13 mouse cellular contexts compared by ENCODE assay signal in genomic region chr13:41267827-41268408, GRCm38 (mm10). TPM values are rescaled to one million over a fixed set of nuclear protein-coding genes. Genes with fewer than 3 reads are reported as not detected.
A peak's percentile ranks its signal among the peaks of the same experiment; 100 is the strongest.
DNase-seq lines count a peak whose midpoint lies in the region; ATAC-seq and TF ChIP-seq lines count a peak whose summit lies in the region.
"Had no signal": no experiment of that assay in that cellular context is flagged by ENCODE, and none has a peak within 500 bp of the region (broad histone marks: within the 10 kb centered on the region; RNA-seq: fewer than 3 reads in every experiment).

No protein-coding gene starts in this region.

- H3K4me1 ChIP-seq in heart, adult 2 months (ENCODE audit: control insufficient read depth, insufficient read depth, low read length): no peaks in the 10 kb centered on the region
- H3K4me1 ChIP-seq in lung, embryonic 15.5 days: peaks cover 11% of the 10 kb centered on the region
- H3K4me1 ChIP-seq in neural tube, embryonic 14.5 days (ENCODE audit: control insufficient read depth, insufficient read depth, low read length): no peaks in the 10 kb centered on the region

- TF ChIP-seq CTCF in heart, adult 2 months (IDR thresholded peaks at IDR 0.05): no peak

- ATAC-seq in lung, embryonic 15.5 days (ENCODE audit: borderline replicate concordance, extremely low read depth, low FRiP score, low TSS enrichment): peak; percentile 27; the same call in 1 of the 2 replicates
- peak; percentile 66; the same call in 1 of the 2 replicates for ATAC-seq in neural tube, embryonic 14.5 days (ENCODE audit: low read depth)

- no peak overlapping the region for H3K9ac ChIP-seq in heart, adult 2 months (ENCODE audit: low read depth, low read length)
- H3K9ac ChIP-seq in lung, embryonic 15.5 days: no peak overlapping the region
- no peak overlapping the region for H3K9ac ChIP-seq in neural tube, embryonic 14.5 days (replicated peaks; ENCODE audit: low read depth, low read length)

- H3K79me2 ChIP-seq in heart, adult 2 months (replicated peaks; ENCODE audit: control insufficient read depth, insufficient read depth, low read length): no peaks in the 10 kb centered on the region

- intact Hi-C loops in heart, adult 2 months (cut with DNase I): no loop called here

- no peak for TF ChIP-seq EP300 in heart, adult 2 months (IDR thresholded peaks at IDR 0.05; ENCODE audit: insufficient read depth, low read depth, low read length)

- TF ChIP-seq POLR2A in heart, adult 2 months (IDR thresholded peaks at IDR 0.05; ENCODE audit: insufficient read depth, low read depth, low read length): no peak

- H3K4me2 ChIP-seq in lung, embryonic 15.5 days: no peak overlapping the region
- no peak overlapping the region for H3K4me2 ChIP-seq in neural tube, embryonic 14.5 days (ENCODE audit: low read depth, low read length)

- H3K36me3 ChIP-seq in heart, adult 2 months (ENCODE audit: control insufficient read depth, insufficient read depth, low read length): no peaks in the 10 kb centered on the region
- H3K36me3 ChIP-seq in lung, embryonic 15.5 days: no peaks in the 10 kb centered on the region
- H3K36me3 ChIP-seq in neural tube, embryonic 14.5 days (ENCODE audit: control insufficient read depth, insufficient read depth, low read length): no peaks in the 10 kb centered on the region

- no peaks in the 10 kb centered on the region for H3K27me3 ChIP-seq in heart, adult 2 months (ENCODE audit: control insufficient read depth, insufficient read depth, low read length)
- H3K27me3 ChIP-seq in lung, embryonic 15.5 days: no peaks in the 10 kb centered on the region
- H3K27me3 ChIP-seq in neural tube, embryonic 14.5 days (ENCODE audit: control insufficient read depth, insufficient read depth, low read length): no peaks in the 10 kb centered on the region

- 34% methylated on average over 7 of the region's 7 CpGs for WGBS in heart, adult 2 months
- 26% methylated on average over 7 of the region's 7 CpGs for WGBS in lung, embryonic 15.5 days
- 33% methylated on average over 7 of the region's 7 CpGs for WGBS in neural tube, embryonic 14.5 days

- no peaks in the 10 kb centered on the region for H3K9me3 ChIP-seq in lung, embryonic 15.5 days
- H3K9me3 ChIP-seq in neural tube, embryonic 14.5 days (ENCODE audit: control insufficient read depth, low read length): no peaks in the 10 kb centered on the region

- DNase-seq in heart, adult 11 months: peak; percentile 90
- no peak for DNase-seq in heart, adult 2 months
- DNase-seq in lung, postnatal 36 days: no peak
- peak; percentile 40 to 42 for DNase-seq in frontal cortex, postnatal 14 days (ENCODE audit: low spot score in 2 of 2)
- no peak for DNase-seq in urinary bladder, postnatal 36 days (ENCODE audit: low spot score in 2 of 2)
- DNase-seq in urinary bladder, postnatal 10 days (ENCODE audit: low spot score): no peak
- DNase-seq: heart, postnatal 4 days had no signal

- H3K27ac ChIP-seq in heart, adult 2 months: no peak overlapping the region
- H3K27ac ChIP-seq in lung, embryonic 15.5 days: no peak overlapping the region
- no peak overlapping the region for H3K27ac ChIP-seq in neural tube, embryonic 14.5 days (ENCODE audit: low read depth, low read length)

- no peak overlapping the region for H3K4me3 ChIP-seq in heart, adult 2 months
- H3K4me3 ChIP-seq in lung, embryonic 15.5 days: no peak overlapping the region
- H3K4me3 ChIP-seq in neural tube, embryonic 14.5 days (ENCODE audit: low read depth, low read length): no peak overlapping the region

RNA-seq across cellular contexts. Expression of gene Gm17364, which starts 5.9 kb away (rescaled TPM):
- not detected for total RNA-seq in heart, adult 2 months (2021)
- not detected in 2 replicates for polyA plus RNA-seq in heart, adult 2 months (2012; rRNA removed)
- not detected in 2 replicates for polyA plus RNA-seq in lung, embryonic 15.5 days (2015; fragmentation: Nextera tagmentation; extraction: Ambion mirVana)
- not detected in 2 replicates for polyA plus RNA-seq in neural tube, embryonic 14.5 days (2014; fragmentation: Nextera tagmentation; extraction: Ambion mirVana)
- total RNA-seq: heart, postnatal 4 days; monocyte, adult 5-6 weeks had no signal
- polyA plus RNA-seq: cerebellum, adult 2 months; limb, embryonic 11.5 days; stomach, embryonic 14.5 days had no signal

RNA-seq across cellular contexts. Expression of gene Smim13, which starts 18.3 kb away (rescaled TPM):
- 10 to 100 TPM; 23.0 to 27.6 TPM for total RNA-seq in heart, adult 2 months (2021)
- polyA plus RNA-seq in heart, adult 2 months (2012; rRNA removed): 9.0 and 19.7 TPM in 2 replicates
- 11.8 and 12.7 TPM in 2 replicates for polyA plus RNA-seq in lung, embryonic 15.5 days (2015; fragmentation: Nextera tagmentation; extraction: Ambion mirVana)
- 30.0 and 31.7 TPM in 2 replicates for polyA plus RNA-seq in neural tube, embryonic 14.5 days (2014; fragmentation: Nextera tagmentation; extraction: Ambion mirVana)

RNA-seq across cellular contexts. Expression of gene Elovl2, which starts 47.7 kb away (rescaled TPM):
- under 1 TPM; 0.05 to 0.18 TPM for total RNA-seq in heart, adult 2 months (2021)
- polyA plus RNA-seq in heart, adult 2 months (2012; rRNA removed): 0.04 and 0.18 TPM in 2 replicates
- polyA plus RNA-seq in lung, embryonic 15.5 days (2015; fragmentation: Nextera tagmentation; extraction: Ambion mirVana): 3.5 and 4.3 TPM in 2 replicates
- 43.5 and 45.3 TPM in 2 replicates for polyA plus RNA-seq in neural tube, embryonic 14.5 days (2014; fragmentation: Nextera tagmentation; extraction: Ambion mirVana)
- total RNA-seq: monocyte, adult 5-6 weeks had no signal

Comparison
In these comparisons a context has a peak if more than half of its experiments do, and no peak if none do; other contexts are left out.
1. DNase-seq: peak in heart, adult 11 months (single experiment) and frontal cortex, postnatal 14 days (2 of 2); none in heart, adult 2 months (0 of 2), lung, postnatal 36 days (single experiment), urinary bladder, postnatal 36 days (0 of 2) and urinary bladder, postnatal 10 days (single experiment).